Mouse (Mus musculus): ENCODE results near the gene Papola. TPM values are rescaled to one million over a fixed set of nuclear protein-coding genes. Genes with fewer than 3 reads are reported as not detected.

Gene Papola
- polyA plus RNA-seq, 1 experiment from 2014 or later: 297 TPM

DNA sequence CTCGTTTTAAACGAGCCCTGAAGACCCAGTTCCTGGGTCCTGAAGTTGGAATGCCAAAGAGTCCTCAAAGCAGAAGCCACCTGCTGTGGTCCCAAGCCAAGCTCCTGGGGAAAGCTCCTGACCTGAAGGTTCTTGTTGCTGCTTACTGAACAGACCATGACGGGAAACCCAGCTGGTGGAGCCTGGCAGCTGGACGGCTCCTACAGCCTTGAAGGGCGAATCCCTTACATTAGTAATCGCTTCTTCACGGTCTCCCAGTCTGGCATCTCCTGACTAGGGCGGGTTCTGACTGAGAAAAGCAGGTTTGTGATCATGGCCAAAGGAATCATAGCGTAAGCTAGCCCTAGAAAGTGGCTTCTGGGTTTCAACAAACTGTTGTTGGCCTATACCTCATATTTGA is 66.2 kb downstream of the Papola start:
- Histone ChIP-seq H3K4me1 (peaks cover 31% of the 10 kb centered on the region), H3K27ac (no peak overlapping the region), H3K9me3 (replicated peaks) (no peaks in the 10 kb centered on the region), H3K27me3 (ENCODE audit: low read depth, poor library complexity, severe bottlenecking) (no peaks in the 10 kb centered on the region), H3K36me3 (peaks cover 2% of the 10 kb centered on the region; the same call in 1 of the 2 replicates), H3K4me3 (no peak overlapping the region)
- DNase-seq (ENCODE audit: low spot score): no peak
- 83% methylated on average over 9 of the region's 9 CpGs for WGBS

DNA sequence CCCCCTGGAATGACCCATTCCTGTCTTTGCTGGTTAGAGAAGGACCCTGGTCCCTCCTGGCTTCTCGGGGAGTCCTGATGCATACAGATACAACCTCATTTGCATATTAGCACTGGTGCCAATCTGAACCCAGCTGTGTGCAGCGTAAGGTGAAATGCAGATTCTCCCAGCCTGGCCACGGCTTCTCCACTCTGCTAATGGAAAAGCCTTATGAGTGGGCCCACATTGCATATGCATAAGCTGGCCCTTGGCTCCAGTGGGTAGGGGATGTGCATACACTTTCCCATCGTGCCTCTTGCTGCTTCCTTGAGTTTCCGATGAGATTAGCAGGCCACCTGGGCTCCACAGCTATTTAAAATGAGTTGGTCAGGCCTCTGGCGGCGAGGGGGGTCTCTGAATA is 68.3 kb downstream of the Papola start:
- DNase-seq (ENCODE audit: low spot score): no peak
- Histone ChIP-seq H3K36me3 (no peaks in the 10 kb centered on the region; the same call in 1 of the 2 replicates), H3K4me3 (no peak overlapping the region), H3K4me1 (peaks cover 35% of the 10 kb centered on the region), H3K9me3 (replicated peaks) (no peaks in the 10 kb centered on the region), H3K27me3 (ENCODE audit: low read depth, poor library complexity, severe bottlenecking) (no peaks in the 10 kb centered on the region), H3K27ac (no peak overlapping the region)
- WGBS: 69% methylated on average over 7 of the region's 7 CpGs

DNA sequence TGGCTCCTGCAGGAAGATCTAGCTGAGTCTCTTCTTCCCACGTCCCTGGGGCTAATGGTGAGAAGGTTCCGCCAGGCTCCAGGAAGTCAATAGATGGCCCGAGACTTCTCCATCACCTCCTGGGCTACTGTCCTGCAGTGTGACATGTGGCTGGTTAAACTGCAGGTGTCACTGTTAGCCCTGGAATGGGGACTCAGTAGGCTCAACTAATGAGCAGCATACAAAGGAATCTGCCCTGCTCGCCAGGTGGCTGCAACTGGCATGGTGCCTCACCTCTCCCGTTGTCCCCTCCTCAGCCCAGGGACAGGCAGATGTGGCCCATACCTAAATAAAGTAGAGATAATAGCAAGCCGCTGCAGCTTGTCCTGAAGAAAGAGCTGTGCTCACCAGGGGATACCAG is 70.1 kb downstream of the Papola start:
- 37% methylated on average over 6 of the region's 6 CpGs for WGBS
- H3K4me1 ChIP-seq: peaks cover 24% of the 10 kb centered on the region
- no peaks in the 10 kb centered on the region for H3K36me3 ChIP-seq
- H3K9me3 ChIP-seq (replicated peaks): no peaks in the 10 kb centered on the region
- H3K4me3 ChIP-seq: no peak overlapping the region
- DNase-seq (ENCODE audit: low spot score): no peak
- H3K27me3 ChIP-seq (ENCODE audit: low read depth, poor library complexity, severe bottlenecking): no peaks in the 10 kb centered on the region
- no peak overlapping the region for H3K27ac ChIP-seq

DNA sequence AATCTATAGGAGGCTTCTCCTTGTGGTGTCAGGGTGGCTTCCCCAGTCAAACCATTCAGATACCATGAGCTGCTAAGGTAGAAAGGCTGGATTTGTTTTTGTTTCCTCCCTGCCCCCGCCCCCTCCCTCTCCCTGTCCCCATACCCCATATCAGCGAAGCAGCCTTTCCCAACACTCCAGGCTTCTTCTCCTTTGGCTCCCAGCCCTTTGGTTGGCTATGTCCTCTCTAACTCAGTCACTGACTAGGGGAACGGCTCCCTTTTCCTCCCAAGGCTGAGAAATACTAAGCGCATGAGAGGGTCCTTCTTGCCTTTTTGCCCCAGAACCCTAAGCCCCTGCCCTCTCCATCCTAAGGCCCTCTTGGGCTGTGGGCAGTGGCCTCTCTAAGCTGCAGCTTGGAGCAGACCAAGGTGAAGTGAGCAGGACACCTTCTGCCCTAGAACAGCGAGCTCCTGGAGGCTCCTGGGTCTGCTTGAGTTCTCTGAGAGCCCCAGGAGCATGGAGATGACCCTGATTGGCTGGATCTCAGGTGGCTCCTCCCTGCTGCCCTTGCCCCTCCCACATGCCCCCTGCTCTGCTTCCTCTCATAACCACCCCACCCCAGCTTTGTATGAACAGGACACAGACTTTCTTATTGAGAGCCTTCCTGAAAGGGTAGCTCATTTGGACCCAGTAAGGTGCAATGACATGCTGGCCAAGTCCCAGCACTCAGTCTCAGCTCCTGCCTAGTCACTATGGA is 73.6 kb downstream of the Papola start:
- DNase-seq (ENCODE audit: low spot score): no peak
- no peak overlapping the region for H3K27ac ChIP-seq
- 81% methylated on average over 5 of the region's 5 CpGs for WGBS

DNA sequence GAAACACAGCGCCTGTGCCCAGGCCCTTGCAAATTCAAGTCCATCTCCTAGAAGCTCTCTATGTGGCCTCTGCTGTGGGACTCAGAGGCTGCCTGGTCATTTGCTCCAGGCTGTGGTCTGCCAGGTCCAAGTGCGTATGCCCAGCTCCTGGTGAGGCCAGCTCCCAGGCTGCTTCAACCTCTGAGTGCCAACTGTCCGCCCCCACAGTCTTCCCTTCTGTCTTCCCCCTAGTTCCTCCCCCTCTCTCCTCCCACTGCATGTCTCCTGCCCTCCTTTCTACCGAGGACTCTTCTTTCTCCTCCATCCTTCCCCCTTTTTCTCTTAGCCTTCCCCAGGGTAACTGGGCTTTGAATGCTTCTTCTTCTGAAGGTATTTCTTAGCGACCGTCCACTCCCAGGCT is 77.6 kb downstream of the Papola start:
- no peak for DNase-seq (ENCODE audit: low spot score)
- WGBS: 76% methylated on average over 6 of the region's 6 CpGs
- Histone ChIP-seq H3K4me1 (peaks cover 33% of the 10 kb centered on the region), H3K36me3 (no peaks in the 10 kb centered on the region), H3K9me3 (replicated peaks) (no peaks in the 10 kb centered on the region), H3K27me3 (ENCODE audit: low read depth, poor library complexity, severe bottlenecking) (no peaks in the 10 kb centered on the region), H3K27ac (peak overlapping the region; percentile 80), H3K4me3 (no peak overlapping the region)

More for the DNA sequence above, 73.6 kb downstream of the Papola start:
- Histone ChIP-seq H3K9me3 (replicated peaks) (no peaks in the 10 kb centered on the region), H3K36me3 (no peaks in the 10 kb centered on the region), H3K4me3 (no peak overlapping the region), H3K27me3 (ENCODE audit: low read depth, poor library complexity, severe bottlenecking) (no peaks in the 10 kb centered on the region), H3K4me1 (peaks cover 37% of the 10 kb centered on the region)

DNA sequence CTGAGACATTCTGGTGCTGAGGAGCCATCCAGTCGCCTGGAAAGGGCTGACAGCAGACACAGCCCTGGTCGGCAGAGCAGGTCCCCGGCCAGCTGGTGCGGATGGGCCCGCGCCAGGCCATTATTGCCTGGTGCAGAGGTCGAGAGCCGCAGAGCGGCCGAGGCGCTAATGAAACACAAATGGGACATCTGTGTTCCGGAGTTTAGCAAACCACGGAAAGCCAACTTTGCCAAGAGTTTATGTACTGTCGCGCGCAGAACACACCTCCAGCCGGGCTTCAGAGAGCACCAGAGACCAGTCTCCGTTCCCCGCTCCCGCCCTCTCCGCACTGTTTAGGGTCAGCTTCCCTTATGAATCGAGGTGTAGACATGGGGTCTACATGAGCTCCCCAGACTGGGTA is 78.1 kb downstream of the Papola start:
- 66% methylated on average over 22 of the region's 22 CpGs for WGBS
- Histone ChIP-seq H3K27ac (peak overlapping the region; percentile 80), H3K9me3 (replicated peaks) (no peaks in the 10 kb centered on the region), H3K4me1 (peaks cover 31% of the 10 kb centered on the region), H3K27me3 (ENCODE audit: low read depth, poor library complexity, severe bottlenecking) (no peaks in the 10 kb centered on the region), H3K36me3 (no peaks in the 10 kb centered on the region), H3K4me3 (no peak overlapping the region; the same call in 1 of the 2 replicates)
- DNase-seq (ENCODE audit: low spot score): peak; percentile 70

DNA sequence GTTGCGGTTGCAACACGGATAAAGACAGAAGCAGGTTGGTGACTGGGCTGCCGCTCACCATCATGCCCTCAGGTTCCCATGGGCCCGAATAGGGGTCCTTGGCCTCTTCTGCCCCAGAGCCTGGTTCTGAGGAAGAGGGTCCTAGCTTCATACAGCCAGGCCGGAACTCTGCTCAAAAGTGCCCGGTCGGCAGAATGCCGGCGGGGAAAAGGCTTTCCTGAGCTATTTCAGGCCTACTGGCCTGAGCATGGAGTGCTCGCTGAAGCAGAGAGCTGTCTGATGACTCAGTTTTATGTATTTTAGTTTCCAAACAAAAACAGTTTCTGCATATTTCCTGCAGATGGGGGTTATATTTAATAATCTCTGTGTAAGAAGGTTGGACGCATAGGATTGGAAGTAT is 78.9 kb downstream of the Papola start:
- H3K4me1 ChIP-seq: peaks cover 22% of the 10 kb centered on the region
- 92% methylated on average over 11 of the region's 11 CpGs for WGBS
- peak overlapping the region; percentile 80 for H3K27ac ChIP-seq
- H3K4me3 ChIP-seq: no peak overlapping the region
- H3K9me3 ChIP-seq (replicated peaks): no peaks in the 10 kb centered on the region
- H3K36me3 ChIP-seq: no peaks in the 10 kb centered on the region
- no peak for DNase-seq (ENCODE audit: low spot score)
- H3K27me3 ChIP-seq (ENCODE audit: low read depth, poor library complexity, severe bottlenecking): no peaks in the 10 kb centered on the region

DNA sequence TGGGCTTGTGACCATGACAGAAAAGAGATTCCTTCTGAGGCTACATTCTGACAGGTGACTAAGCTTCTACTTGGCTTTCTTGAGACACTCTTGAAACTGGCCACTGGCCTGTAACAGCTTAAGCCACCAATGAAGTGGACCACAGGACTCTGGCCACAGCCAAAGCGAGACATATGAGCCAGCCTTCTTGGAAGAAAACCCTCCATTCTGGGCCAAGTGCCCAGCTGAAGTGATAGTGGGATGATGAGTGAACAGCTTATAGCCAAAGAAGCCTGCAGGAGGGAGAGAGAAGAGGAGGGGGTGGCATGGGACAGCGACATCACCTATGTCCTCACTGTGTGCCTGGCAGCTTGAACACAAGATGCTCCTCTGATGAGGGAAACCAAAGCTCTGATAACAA is 83.2 kb downstream of the Papola start:
- no peak overlapping the region for H3K27ac ChIP-seq
- 90% methylated on average over 2 of the region's 2 CpGs for WGBS
- H3K27me3 ChIP-seq (ENCODE audit: low read depth, poor library complexity, severe bottlenecking): peaks cover 22% of the 10 kb centered on the region
- no peak for DNase-seq (ENCODE audit: low spot score)
- H3K4me3 ChIP-seq: no peak overlapping the region
- no peaks in the 10 kb centered on the region for H3K9me3 ChIP-seq (replicated peaks)
- no peaks in the 10 kb centered on the region for H3K36me3 ChIP-seq
- H3K4me1 ChIP-seq: peaks cover 15% of the 10 kb centered on the region

DNA sequence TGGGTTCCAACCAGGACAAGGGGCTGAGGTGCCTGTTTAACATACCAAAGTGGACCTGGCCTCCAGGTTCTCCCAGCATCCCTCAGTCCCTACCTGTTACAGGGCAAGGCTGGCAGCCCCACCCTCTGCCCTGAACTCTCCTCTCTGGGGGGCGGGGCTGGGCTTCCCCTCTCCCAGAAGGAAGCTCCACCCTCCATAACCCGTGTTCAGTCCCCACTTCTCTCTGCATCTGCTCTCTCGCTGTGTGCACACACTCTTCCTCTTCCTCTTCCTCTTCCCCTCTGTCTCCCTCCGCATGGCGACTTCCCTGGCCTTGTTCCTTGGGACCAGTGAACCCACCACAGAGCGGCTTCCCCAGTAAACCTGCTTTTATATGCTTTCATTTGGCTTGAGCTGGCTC is 84.7 kb downstream of the Papola start:
- Histone ChIP-seq H3K4me3 (no peak overlapping the region), H3K36me3 (no peaks in the 10 kb centered on the region), H3K4me1 (peaks cover 7% of the 10 kb centered on the region), H3K9me3 (replicated peaks) (no peaks in the 10 kb centered on the region), H3K27ac (no peak overlapping the region), H3K27me3 (ENCODE audit: low read depth, poor library complexity, severe bottlenecking) (peaks cover 22% of the 10 kb centered on the region)
- WGBS: 27% methylated on average over 6 of the region's 6 CpGs
- DNase-seq (ENCODE audit: low spot score): no peak

DNA sequence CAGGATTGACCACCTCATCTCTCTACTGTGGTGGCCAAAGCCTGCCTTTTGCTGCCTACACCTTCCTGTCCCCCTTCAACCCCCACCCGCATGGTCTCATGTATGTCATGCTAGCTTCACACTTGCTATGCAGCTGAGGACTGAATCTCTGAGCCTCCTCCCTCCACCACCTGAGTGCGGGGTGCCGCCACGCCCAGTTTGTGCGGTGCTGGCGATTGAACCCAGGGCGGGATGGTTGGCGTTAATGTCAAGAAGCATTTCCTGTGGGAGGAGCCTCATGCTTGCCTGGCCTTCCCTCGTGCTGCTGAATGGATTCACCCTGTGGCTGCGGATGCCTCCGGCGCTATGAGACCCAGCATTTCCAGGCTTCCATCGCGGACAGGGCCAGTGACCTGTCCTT is 85.2 kb downstream of the Papola start:
- Histone ChIP-seq H3K27ac (no peak overlapping the region), H3K36me3 (no peaks in the 10 kb centered on the region), H3K4me3 (no peak overlapping the region), H3K27me3 (ENCODE audit: low read depth, poor library complexity, severe bottlenecking) (peaks cover 22% of the 10 kb centered on the region), H3K9me3 (replicated peaks) (no peaks in the 10 kb centered on the region), H3K4me1 (peaks cover 8% of the 10 kb centered on the region)
- WGBS: 23% methylated on average over 14 of the region's 14 CpGs
- DNase-seq (ENCODE audit: low spot score): no peak

DNA sequence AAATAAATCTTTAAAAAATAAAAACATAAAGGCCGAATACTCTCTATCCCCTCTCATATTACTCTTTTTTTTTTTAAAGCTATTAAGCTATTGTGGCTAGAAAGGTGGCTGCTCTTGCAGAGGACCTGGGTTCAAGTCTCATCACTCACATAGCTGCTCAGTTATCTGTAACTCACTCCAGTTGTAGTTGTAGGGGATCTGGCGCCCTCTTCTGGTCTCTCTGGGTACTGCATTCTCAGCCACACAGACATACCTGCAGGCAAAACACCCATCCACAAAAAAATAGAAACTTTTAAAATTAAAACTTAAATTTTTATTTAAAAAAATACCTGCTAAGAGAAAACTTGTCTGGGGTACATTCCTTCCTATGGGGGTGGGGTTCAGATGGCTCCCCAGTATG is 88.8 kb downstream of the Papola start:
- Histone ChIP-seq H3K4me3 (no peak overlapping the region), H3K9me3 (replicated peaks) (no peaks in the 10 kb centered on the region), H3K27me3 (ENCODE audit: low read depth, poor library complexity, severe bottlenecking) (peaks cover 38% of the 10 kb centered on the region), H3K36me3 (no peaks in the 10 kb centered on the region), H3K27ac (no peak overlapping the region), H3K4me1 (peaks cover 19% of the 10 kb centered on the region)
- no peak for DNase-seq (ENCODE audit: low spot score)
- 49% methylated on average over 2 of the region's 2 CpGs for WGBS

DNA sequence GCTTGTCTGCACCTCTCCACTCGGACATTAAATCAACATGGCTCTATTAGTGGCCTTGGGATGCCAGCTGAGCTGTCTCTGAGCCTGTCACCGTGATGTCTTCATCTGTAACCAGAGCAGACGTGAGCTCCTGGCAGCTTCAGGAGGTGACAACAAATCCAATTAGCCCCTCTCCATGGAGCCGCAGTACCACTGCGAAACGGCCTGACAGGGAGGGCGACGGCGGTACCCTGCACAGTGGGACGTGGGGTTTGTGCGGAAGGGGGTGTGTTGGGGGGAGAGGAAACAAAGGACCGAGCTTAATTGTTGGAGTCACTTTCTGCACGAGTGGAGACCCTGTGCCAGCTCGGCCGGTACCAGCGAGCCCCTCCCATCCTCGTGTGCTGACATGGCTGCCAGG is 90.6 kb downstream of the Papola start:
- Histone ChIP-seq H3K9me3 (replicated peaks) (peaks cover 4% of the 10 kb centered on the region; the same call in 1 of the 2 replicates), H3K4me1 (peaks cover 13% of the 10 kb centered on the region), H3K36me3 (no peaks in the 10 kb centered on the region), H3K4me3 (no peak overlapping the region), H3K27ac (no peak overlapping the region), H3K27me3 (ENCODE audit: low read depth, poor library complexity, severe bottlenecking) (peaks cover 29% of the 10 kb centered on the region)
- no peak for DNase-seq (ENCODE audit: low spot score)
- WGBS: 26% methylated on average over 17 of the region's 17 CpGs

DNA sequence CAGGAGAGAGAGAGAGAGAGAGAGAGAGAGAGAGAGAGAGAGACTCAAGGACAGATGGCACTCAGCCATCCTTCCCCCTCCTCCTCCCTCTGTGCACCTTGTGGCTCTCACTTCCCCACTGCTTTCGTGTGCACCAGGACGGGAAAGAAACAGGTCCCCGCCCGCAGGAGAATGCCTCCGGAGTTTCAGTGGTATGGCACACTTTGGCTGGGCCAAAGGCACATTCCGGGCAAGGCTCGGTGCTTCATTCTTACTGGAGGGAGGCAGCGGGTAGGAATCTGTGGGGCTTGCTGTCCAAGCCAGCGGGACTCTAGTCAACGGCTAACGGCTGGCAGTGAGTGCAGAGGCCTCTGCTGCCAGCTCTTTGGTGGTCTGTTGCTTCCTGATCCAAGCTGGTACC is 92.0 kb downstream of the Papola start:
- Histone ChIP-seq H3K4me1 (peaks cover 11% of the 10 kb centered on the region), H3K9me3 (replicated peaks) (peaks cover 4% of the 10 kb centered on the region; the same call in 1 of the 2 replicates), H3K36me3 (no peaks in the 10 kb centered on the region), H3K4me3 (no peak overlapping the region), H3K27me3 (ENCODE audit: low read depth, poor library complexity, severe bottlenecking) (peaks cover 16% of the 10 kb centered on the region), H3K27ac (no peak overlapping the region)
- DNase-seq (ENCODE audit: low spot score): no peak
- WGBS: 78% methylated on average over 11 of the region's 11 CpGs

DNA sequence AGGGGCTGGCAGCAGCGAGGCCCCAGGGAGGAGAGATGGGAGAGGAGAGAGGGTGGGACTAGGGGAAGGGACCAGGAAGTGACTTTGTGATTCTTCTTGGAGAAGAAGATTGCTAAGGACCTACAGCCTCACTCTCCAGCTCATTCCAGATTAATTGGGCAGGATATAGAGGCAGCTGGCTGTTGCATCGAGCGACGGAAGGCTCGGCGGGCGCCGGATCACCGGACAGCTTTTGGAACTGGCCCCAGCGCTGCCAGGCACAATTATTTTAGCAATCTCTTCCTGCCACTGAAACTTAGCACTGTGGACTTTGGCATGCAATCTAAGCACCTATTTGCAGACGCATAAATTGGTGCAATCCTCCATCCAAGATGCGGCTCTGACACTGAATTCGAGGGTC is 92.4 kb downstream of the Papola start:
- 89% methylated on average over 13 of the region's 13 CpGs for WGBS
- Histone ChIP-seq H3K27me3 (ENCODE audit: low read depth, poor library complexity, severe bottlenecking) (peaks cover 16% of the 10 kb centered on the region), H3K4me1 (peaks cover 11% of the 10 kb centered on the region), H3K9me3 (replicated peaks) (peaks cover 4% of the 10 kb centered on the region; the same call in 1 of the 2 replicates), H3K36me3 (no peaks in the 10 kb centered on the region), H3K27ac (no peak overlapping the region), H3K4me3 (no peak overlapping the region)
- no peak for DNase-seq (ENCODE audit: low spot score)
